ENCODE assay signal across 14 mouse cellular contexts in genomic region chr10:95598056-95598587, GRCm38 (mm10).
"Had no signal": no experiment of that assay in that cellular context is flagged by ENCODE, and none has a peak within 500 bp of the region (broad histone marks: within the 10 kb centered on the region; RNA-seq: fewer than 3 reads in every experiment).

No protein-coding gene starts in this region.

- H3K36me3 ChIP-seq: kidney, embryonic 15.5 days; limb, embryonic 13.5 days; midbrain, embryonic 13.5 days had no signal

- H3K9ac ChIP-seq: kidney, embryonic 15.5 days; limb, embryonic 13.5 days; midbrain, embryonic 13.5 days had no signal

- H3K27ac ChIP-seq: kidney, embryonic 15.5 days; limb, embryonic 13.5 days; midbrain, embryonic 13.5 days had no signal

- H3K4me1 ChIP-seq: kidney, embryonic 15.5 days; limb, embryonic 13.5 days had no signal

- H3K9me3 ChIP-seq: kidney, embryonic 15.5 days; limb, embryonic 13.5 days; midbrain, embryonic 13.5 days had no signal

- H3K4me2 ChIP-seq: kidney, embryonic 15.5 days; limb, embryonic 13.5 days; liver, embryonic 11.5 days; midbrain, embryonic 13.5 days had no signal

- H3K4me3 ChIP-seq: kidney, embryonic 15.5 days; limb, embryonic 13.5 days; midbrain, embryonic 13.5 days had no signal

- DNase-seq: kidney, adult 2 months; kidney, postnatal 14 days; layer of hippocampus, adult 9-11 months; layer of hippocampus, postnatal 36 days; lung, adult 2 months; lung, postnatal 36 days; right cerebral cortex, postnatal 25 days; thymus, adult 2 months; thymus, postnatal 25 days had no signal

- ATAC-seq: lung, postnatal 0 days; midbrain, embryonic 13.5 days had no signal

- H3K27me3 ChIP-seq: kidney, embryonic 15.5 days; limb, embryonic 13.5 days had no signal
